19 mouse cellular contexts compared by ENCODE assay signal in the genomic region with DNA sequence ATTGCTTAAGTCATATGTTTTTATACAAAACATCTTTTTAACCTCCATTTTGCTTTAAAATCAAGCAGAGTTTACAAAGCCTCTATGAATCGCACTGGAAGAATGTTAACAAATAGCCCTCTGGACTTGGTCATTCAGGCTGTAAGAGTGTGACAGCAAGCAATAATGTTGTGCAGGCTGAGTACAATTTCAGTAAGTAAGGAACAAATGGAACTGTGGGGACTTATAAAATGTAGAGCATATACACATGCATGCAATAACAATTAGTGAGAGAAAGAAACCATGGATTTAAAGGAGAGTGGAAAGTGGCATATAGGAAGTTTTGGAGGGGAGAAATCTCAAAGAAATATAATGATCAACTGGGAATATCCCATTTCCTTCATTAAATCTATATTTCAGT.
"Had no signal": no experiment of that assay in that cellular context is flagged by ENCODE, and none has a peak within 500 bp of the region (broad histone marks: within the 10 kb centered on the region; RNA-seq: fewer than 3 reads in every experiment).

No protein-coding gene starts in this region.

- H3K9me3 ChIP-seq: liver, embryonic 15.5 days; lung, embryonic 15.5 days; midbrain, embryonic 10.5 days; midbrain, embryonic 12.5 days; neural tube, embryonic 13.5 days; neural tube, embryonic 15.5 days; stomach, embryonic 15.5 days had no signal

- H3K4me1 ChIP-seq: liver, embryonic 15.5 days; midbrain, embryonic 10.5 days; neural tube, embryonic 15.5 days; stomach, embryonic 15.5 days had no signal

- H3K4me3 ChIP-seq: liver, embryonic 15.5 days; lung, embryonic 15.5 days; midbrain, embryonic 10.5 days; midbrain, embryonic 12.5 days; myocyte; neural tube, embryonic 13.5 days; neural tube, embryonic 15.5 days; stomach, embryonic 15.5 days had no signal

- H3K4me2 ChIP-seq: liver, embryonic 15.5 days; lung, embryonic 15.5 days; midbrain, embryonic 12.5 days; neural tube, embryonic 13.5 days; neural tube, embryonic 15.5 days; stomach, embryonic 15.5 days had no signal

- H3K27me3 ChIP-seq: liver, embryonic 15.5 days; lung, embryonic 15.5 days; midbrain, embryonic 12.5 days; neural tube, embryonic 13.5 days; neural tube, embryonic 15.5 days; stomach, embryonic 15.5 days had no signal

- H3K9ac ChIP-seq: liver, embryonic 15.5 days; liver, postnatal 0 days; lung, embryonic 15.5 days; midbrain, embryonic 12.5 days; neural tube, embryonic 13.5 days; neural tube, embryonic 15.5 days; stomach, embryonic 15.5 days had no signal

- ATAC-seq: liver, postnatal 0 days; lung, postnatal 0 days; midbrain, embryonic 16.5 days had no signal

- DNase-seq: liver, postnatal 0 days; lung, adult 2 months; lung, postnatal 4 days; midbrain, embryonic 14.5 days; right cerebral cortex, postnatal 14 days; thymus, adult 18-20 months; thymus, postnatal 14 days; thymus, postnatal 36 days had no signal

- H3K27ac ChIP-seq: liver, embryonic 15.5 days; lung, embryonic 15.5 days; midbrain, embryonic 10.5 days; midbrain, embryonic 12.5 days; neural tube, embryonic 13.5 days; neural tube, embryonic 15.5 days; stomach, embryonic 15.5 days; stomach, postnatal 0 days had no signal

- H3K36me3 ChIP-seq: liver, embryonic 15.5 days; midbrain, embryonic 10.5 days; midbrain, embryonic 12.5 days; neural tube, embryonic 13.5 days; stomach, embryonic 15.5 days had no signal
